Mouse (Mus musculus) heart, embryonic 16.5 days (tissue): ENCODE results near the gene Smok3b. TPM values are rescaled to one million over a fixed set of nuclear protein-coding genes. Genes with fewer than 3 reads are reported as not detected.

Source experiments
- ATAC-seq: fragments of 200-750 bp; cut with Nextera tagmentation; replicated peaks from 2 replicates; pipeline ENCODE4 v1.8.0; 2017; ENCODE audit warnings: moderate number of reproducible peaks; ENCODE audit not compliant: insufficient read depth, low FRiP score; ENCODE audit errors: extremely low read depth
- H3K27ac ChIP-seq: fragments of 300-500 bp; sonication (generic); 2 replicates; pipeline ENCODE4 v1.5.1; 2014; ENCODE audit warnings: mild to moderate bottlenecking, low read length, control low read depth, moderate library complexity
- H3K27me3 ChIP-seq: fragments of 300-500 bp; sonication (generic); 2 replicates; pipeline ENCODE4 v1.6.1; 2014; ENCODE audit warnings: low read length, mixed read lengths; ENCODE audit not compliant: control insufficient read depth, insufficient read depth
- H3K36me3 ChIP-seq: fragments of 300-500 bp; sonication (generic); 2 replicates; pipeline ENCODE4 v1.6.1; 2014; ENCODE audit not compliant: control insufficient read depth, insufficient read depth
- H3K4me1 ChIP-seq: fragments of 300-500 bp; sonication (generic); 2 replicates; pipeline ENCODE4 v1.6.1; 2014; ENCODE audit warnings: low read length, mixed read lengths; ENCODE audit not compliant: control insufficient read depth, insufficient read depth
- H3K4me2 ChIP-seq: fragments of 300-500 bp; sonication (generic); 2 replicates; pipeline ENCODE4 v1.6.1; 2014; ENCODE audit warnings: low read depth, mild to moderate bottlenecking, control low read depth, low read length
- H3K4me3 ChIP-seq: fragments of 300-500 bp; sonication (generic); 2 replicates; pipeline ENCODE4 v1.5.1; 2014; ENCODE audit warnings: mild to moderate bottlenecking, control low read depth, low read length
- H3K9ac ChIP-seq: fragments of 300-500 bp; sonication (generic); 2 replicates; pipeline ENCODE4 v1.6.1; 2014; ENCODE audit warnings: low read length, control low read depth
- H3K9me3 ChIP-seq: fragments of 300-500 bp; sonication (generic); replicated peaks from 2 replicates; pipeline ENCODE4 v1.6.1; 2016; ENCODE audit warnings: low read length; ENCODE audit not compliant: control insufficient read depth
- WGBS: fragments of 180-500 bp; shearing (Covaris S2); extraction: QIAGEN DNeasy Blood & Tissue Kit; methylation state at CpG from one replicate; pipeline ENCODE4 v1.1.7; 2014; 5-methylcytosine and 5-hydroxymethylcytosine counted together
- polyA plus RNA-seq: library from polyadenylated mRNA; unstranded; fragments of >200 nt; fragmentation: Nextera tagmentation; extraction: Ambion mirVana; gene quantifications from 2 replicates; pipeline ENCODE4 v1.2.1, GENCODE M21; 2015

The Smok3b gene
- polyA plus RNA-seq, 1 experiment from 2014 or later: not detected

DNA sequence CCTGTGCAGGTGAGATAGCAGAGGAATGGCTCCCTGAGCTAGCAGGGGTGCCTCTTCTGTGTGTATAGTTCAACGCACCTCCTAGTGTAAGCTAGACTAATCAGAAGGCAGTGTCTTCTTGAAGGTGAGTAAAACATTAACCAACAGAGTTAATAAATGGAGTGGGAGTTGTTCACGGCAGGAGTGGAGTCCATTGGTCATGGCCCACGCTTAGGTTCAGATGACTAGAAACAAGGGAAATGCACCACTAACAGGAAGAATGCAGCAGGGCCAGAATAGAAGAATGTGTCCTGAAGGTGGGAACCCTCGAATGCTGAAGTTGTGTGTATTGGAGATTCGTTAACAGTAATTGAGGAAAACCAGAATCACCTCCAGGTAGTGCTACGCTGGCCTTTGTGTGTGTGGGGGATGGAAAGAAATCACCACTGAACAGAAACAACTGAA lies 67.9 kb downstream of the Smok3b start:
- Histone ChIP-seq H3K4me1 (peaks cover 8% of the 10 kb centered on the region), H3K4me2 (no peak overlapping the region), H3K9me3 (no peaks in the 10 kb centered on the region), H3K27me3 (no peaks in the 10 kb centered on the region), H3K4me3 (no peak overlapping the region), H3K9ac (no peak overlapping the region), H3K27ac (no peak overlapping the region), H3K36me3 (peaks cover 15% of the 10 kb centered on the region)
- no peak for ATAC-seq
- WGBS: 88% methylated on average over 6 of the region's 6 CpGs

DNA sequence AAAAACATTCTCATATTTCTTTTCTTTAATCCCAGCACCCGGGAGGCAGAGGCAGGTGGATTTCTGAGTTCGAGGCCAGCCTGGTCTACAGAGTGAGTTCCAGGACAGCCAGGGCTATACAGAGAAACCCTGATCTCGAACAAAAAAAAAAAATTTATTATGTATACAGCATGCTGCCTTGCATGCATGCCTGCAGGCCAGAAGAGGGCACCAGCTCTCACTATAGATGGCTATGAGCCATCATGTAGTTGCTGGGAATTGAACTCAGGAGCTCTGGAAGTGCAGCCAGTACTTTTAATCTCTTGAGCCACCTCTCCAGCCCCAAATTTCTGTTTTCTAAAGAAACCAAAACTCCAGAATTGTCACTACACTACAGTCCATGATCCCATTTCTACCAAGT lies 69.0 kb downstream of the Smok3b start:
- H3K4me3 ChIP-seq: no peak overlapping the region
- 78% methylated on average over 3 of the region's 3 CpGs for WGBS

GRCm38 (mm10) chr5:138090737-138091136 lies 69.5 kb downstream of the Smok3b start:
- Histone ChIP-seq H3K4me2 (no peak overlapping the region), H3K9ac (no peak overlapping the region), H3K27me3 (no peaks in the 10 kb centered on the region), H3K36me3 (peaks cover 26% of the 10 kb centered on the region), H3K4me1 (peaks cover 8% of the 10 kb centered on the region), H3K4me3 (no peak overlapping the region), H3K9me3 (no peaks in the 10 kb centered on the region), H3K27ac (no peak overlapping the region)
- WGBS: 94% methylated on average over 5 of the region's 5 CpGs
- no peak for ATAC-seq

More for the DNA sequence above, 69.0 kb downstream of the Smok3b start:
- peaks cover 24% of the 10 kb centered on the region for H3K36me3 ChIP-seq
- peaks cover 8% of the 10 kb centered on the region for H3K4me1 ChIP-seq
- no peak for ATAC-seq
- no peak overlapping the region for H3K27ac ChIP-seq
- H3K9me3 ChIP-seq: no peaks in the 10 kb centered on the region
- H3K4me2 ChIP-seq: no peak overlapping the region
- H3K9ac ChIP-seq: no peak overlapping the region
- H3K27me3 ChIP-seq: no peaks in the 10 kb centered on the region

DNA sequence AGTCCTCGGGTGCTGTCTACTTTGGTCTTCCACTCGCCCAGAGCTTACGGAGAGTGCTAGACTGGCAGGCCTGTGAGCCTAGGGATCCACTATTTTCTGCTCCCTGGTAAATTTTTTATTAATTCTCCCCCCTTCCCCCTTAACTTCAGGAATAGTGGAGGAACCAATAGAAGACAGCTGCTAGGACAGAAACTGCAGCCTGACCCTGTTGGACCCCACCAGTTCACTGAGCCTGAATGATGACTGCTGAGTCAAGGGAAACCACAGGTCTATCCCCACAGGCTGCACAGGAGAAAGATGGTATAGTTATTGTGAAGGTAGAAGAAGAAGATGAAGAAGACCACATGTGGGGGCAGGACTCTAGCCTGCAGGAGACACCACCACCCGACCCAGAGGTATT lies 71.5 kb downstream of the Smok3b start:
- no peaks in the 10 kb centered on the region for H3K9me3 ChIP-seq
- 91% methylated on average over 4 of the region's 4 CpGs for WGBS
- H3K36me3 ChIP-seq: peaks cover 41% of the 10 kb centered on the region
- ATAC-seq: no peak
- no peak overlapping the region for H3K4me3 ChIP-seq
- no peak overlapping the region for H3K9ac ChIP-seq
- no peak overlapping the region for H3K27ac ChIP-seq
- no peak overlapping the region for H3K4me2 ChIP-seq
- no peaks in the 10 kb centered on the region for H3K27me3 ChIP-seq
- H3K4me1 ChIP-seq: no peaks in the 10 kb centered on the region

- Histone ChIP-seq H3K36me3 (peaks cover 56% of the 10 kb centered on the region), H3K4me1 (no peaks in the 10 kb centered on the region)
- 91% methylated on average over 6 of the region's 6 CpGs for WGBS
These were observed 73.2 kb downstream of the Smok3b start for GRCm38 (mm10) chr5:138094474-138094873.

More at GRCm38 (mm10) chr5:138094474-138094873, 73.2 kb downstream of the Smok3b start:
- Histone ChIP-seq H3K9ac (no peak overlapping the region), H3K4me3 (no peak overlapping the region), H3K27me3 (no peaks in the 10 kb centered on the region), H3K9me3 (no peaks in the 10 kb centered on the region), H3K27ac (no peak overlapping the region), H3K4me2 (no peak overlapping the region)
- no peak for ATAC-seq

Other genes with a start within 250 kb of the Smok3b start
- gene Ppp1r35, start 242.6 kb upstream of the Smok3b start, polyA plus RNA-seq: 20.5 and 22.6 TPM in 2 replicates
- 5.6 and 5.7 TPM in 2 replicates for gene Mepce, start 233.8 kb upstream of the Smok3b start, polyA plus RNA-seq
- gene Zcwpw1, start 233.6 kb upstream of the Smok3b start, polyA plus RNA-seq: 9.6 and 9.9 TPM in 2 replicates
- 2.0 TPM in 2 replicates for gene Pilra, start 185.1 kb upstream of the Smok3b start, polyA plus RNA-seq
- gene Pilrb1, start 163.3 kb upstream of the Smok3b start, polyA plus RNA-seq: 0.77 and 0.89 TPM in 2 replicates
- 1.7 and 1.8 TPM in 2 replicates for gene Pilrb2, start 149.6 kb upstream of the Smok3b start, polyA plus RNA-seq
- gene Cyp3a13, start 99.8 kb upstream of the Smok3b start, polyA plus RNA-seq: 0.07 and 0.26 TPM in 2 replicates
- gene Gjc3, start 58.3 kb upstream of the Smok3b start, polyA plus RNA-seq: 0.26 TPM in 1 of 2 replicates, not detected in the other
- 0.22 TPM in 1 of 2 replicates, not detected in the other for gene Azgp1, start 39.9 kb upstream of the Smok3b start, polyA plus RNA-seq
- not detected in 2 replicates for gene Smok3a, start 168 bp upstream of the Smok3b start, polyA plus RNA-seq
- not detected in 2 replicates for gene Smok3c, start 31.8 kb downstream of the Smok3b start, polyA plus RNA-seq
- 8.9 and 10.1 TPM in 2 replicates for gene Zkscan1, start 63.7 kb downstream of the Smok3b start, polyA plus RNA-seq
- 37.6 and 42.7 TPM in 2 replicates for gene Zscan21, start 95.5 kb downstream of the Smok3b start, polyA plus RNA-seq
- gene Zfp113, start 134.3 kb downstream of the Smok3b start, polyA plus RNA-seq: 11.5 and 12.0 TPM in 2 replicates
- 280 and 293 TPM in 2 replicates for gene Cops6, start 139.6 kb downstream of the Smok3b start, polyA plus RNA-seq
- 11.6 and 13.0 TPM in 2 replicates for gene Ap4m1, start 150.6 kb downstream of the Smok3b start, polyA plus RNA-seq
- 113 and 126 TPM in 2 replicates for gene Mcm7, start 151.0 kb downstream of the Smok3b start, polyA plus RNA-seq
- 58.9 and 59.8 TPM in 2 replicates for gene Taf6, start 166.0 kb downstream of the Smok3b start, polyA plus RNA-seq
- 22.3 and 23.8 TPM in 2 replicates for gene Cnpy4, start 166.1 kb downstream of the Smok3b start, polyA plus RNA-seq
- gene Mblac1, start 172.9 kb downstream of the Smok3b start, polyA plus RNA-seq: 6.1 and 6.3 TPM in 2 replicates
- gene Nxpe5, start 204.5 kb downstream of the Smok3b start, polyA plus RNA-seq: not detected in 2 replicates
- gene Lamtor4, start 234.1 kb downstream of the Smok3b start, polyA plus RNA-seq: 71.9 and 79.3 TPM in 2 replicates
- gene BC037034, start 242.6 kb downstream of the Smok3b start, polyA plus RNA-seq: 2.2 and 3.0 TPM in 2 replicates